Mouse (Mus musculus) cerebellum, adult (tissue): ENCODE results near the gene Tcp10b.
"Not testable (repeated sequence)": the region's sequence is repeated elsewhere in the genome, so short reads cannot be mapped to it uniquely, and the experiment has no call there.

Experiments
- ATAC-seq: cut with Nextera tagmentation; 2 replicates; pipeline ENCODE4 v1.9.2; 2017; ENCODE audit warnings: mild to moderate bottlenecking, moderate library complexity, mixed read lengths; ENCODE audit not compliant: insufficient number of reproducible peaks, low FRiP score, low TSS enrichment

Gene Tcp10b

DNA sequence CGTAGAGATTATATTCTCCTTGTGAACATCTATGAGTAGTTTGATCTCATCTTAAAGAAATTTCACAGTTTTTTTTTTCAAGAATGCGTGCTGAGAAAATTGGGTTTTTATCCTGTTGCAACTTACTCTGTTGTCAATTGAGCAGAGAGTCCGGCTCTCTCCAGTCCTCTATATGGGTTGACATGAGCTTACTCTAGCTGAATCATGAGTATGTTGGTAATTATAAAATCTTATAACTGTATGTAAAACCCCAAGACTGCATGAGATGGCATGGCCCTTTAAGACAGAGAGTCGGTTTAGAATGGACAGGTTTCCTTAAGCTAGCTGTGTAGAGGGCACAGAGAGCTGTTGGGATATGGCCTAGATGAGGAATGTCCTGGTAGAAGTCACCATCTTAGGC is at the start of gene Tcp10b:
TSS of gene Tcp10b (plus strand) at position 301 of the 400 bp plus-strand sequence.
- not testable (repeated sequence) for ATAC-seq

- ATAC-seq = no peak
Measured at GRCm38 (mm10) chr17:13013316-13013715, 47.6 kb upstream of the Tcp10b start.

DNA sequence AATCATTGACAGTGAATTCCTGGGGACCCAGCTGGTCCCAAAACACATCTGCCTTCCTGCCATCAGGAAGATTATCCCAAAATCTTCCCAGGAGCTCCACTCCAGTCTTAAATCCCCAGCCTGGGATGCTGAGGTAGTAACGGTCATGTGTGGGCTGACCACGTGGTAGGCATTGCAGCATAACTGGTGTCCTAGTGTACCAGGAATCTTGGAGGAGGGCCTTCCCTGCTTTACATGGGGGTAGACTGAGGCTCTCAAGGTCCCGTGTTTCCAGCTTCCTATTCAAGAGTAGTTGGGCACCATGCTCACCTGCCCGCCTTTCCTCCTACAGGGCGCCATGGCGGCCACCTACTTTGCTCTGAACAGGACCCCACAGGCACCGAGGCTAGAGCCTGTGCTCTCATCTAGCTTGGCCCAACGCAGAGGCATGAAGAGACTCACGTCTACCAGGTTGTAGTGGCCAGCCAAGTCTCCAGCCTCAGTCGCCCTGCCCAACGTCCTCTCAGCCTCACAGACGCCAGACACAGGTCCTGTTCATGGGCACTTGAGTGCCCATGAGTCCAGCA is 24.2 kb upstream of the Tcp10b start:
- 0 out of 2 replicates have a peak, but pooled peaks have one; percentile 45 for ATAC-seq

DNA sequence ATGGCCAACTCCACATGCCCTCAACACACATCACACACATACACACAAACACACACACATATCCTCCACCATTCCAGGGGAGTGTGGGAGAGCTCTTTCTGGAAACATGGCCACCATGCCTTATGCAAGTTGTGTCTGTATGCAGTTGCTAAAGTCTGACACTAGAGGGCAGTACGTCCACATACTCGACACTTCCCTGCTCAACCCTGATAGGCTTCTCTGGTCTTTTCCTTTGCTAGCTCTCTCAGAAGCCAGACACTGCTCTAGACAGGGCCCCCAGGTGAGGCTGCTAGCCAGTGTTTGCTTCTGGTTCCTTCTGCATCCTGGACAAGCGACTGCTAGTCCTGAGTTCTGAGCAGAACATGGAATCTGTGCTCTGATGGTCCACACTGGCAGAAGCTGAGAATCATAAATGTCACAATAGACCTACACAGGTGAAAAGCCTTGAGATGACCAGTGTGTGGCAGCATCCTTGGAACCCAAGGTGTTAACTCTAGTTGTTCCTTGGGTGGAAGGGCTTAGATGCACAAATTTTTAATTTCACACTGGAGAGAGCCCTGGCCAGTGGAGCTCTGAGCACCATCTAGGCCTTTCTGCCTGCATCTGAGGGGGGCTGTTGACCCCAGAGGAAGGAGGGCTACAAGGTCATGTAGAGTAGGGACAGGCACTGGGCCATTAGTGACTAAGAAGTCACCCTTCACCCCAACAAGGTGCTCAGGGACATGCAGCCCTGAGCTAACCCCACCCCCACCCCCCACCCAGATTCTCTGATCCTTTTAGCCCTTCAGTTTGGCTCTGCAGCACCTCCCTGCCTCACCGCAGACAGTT is 16.8 kb upstream of the Tcp10b start:
- ATAC-seq = peak; percentile 41

DNA sequence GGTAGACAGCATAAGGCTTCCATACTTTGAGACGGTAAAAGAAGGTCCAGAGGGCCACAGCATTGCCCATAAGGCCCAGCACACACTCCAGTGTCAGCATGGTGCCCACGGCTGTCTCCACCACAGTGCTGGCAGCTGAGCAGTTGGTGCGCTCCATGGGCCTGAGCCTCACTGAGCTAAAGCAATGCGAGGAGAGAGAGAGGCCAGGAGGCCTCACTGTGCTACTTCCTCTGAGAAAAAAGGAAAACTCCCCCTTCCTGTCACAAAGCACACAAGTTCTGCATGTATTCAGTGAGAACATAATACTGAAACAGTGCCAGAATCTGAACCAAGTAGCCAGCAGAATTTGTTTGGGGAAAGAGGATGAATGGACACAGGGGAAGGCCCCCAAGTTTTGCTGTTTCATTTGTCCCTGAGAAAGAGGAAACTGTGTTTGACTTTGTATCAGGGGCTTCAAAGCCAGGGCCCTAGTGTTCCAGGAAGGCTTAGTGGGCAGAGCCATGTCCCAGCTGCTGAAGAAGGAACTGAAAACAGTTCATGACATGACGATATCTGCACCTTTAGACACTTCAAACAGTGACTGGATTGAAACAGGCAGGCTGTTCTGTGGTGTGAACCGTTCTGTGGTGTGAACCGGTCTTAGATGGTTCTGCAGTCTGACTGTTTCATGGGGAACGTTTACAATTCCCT is 8.6 kb upstream of the Tcp10b start, which contains the start of gene Gpr31b:
TSS of gene Gpr31b (minus strand) at position 173 of the 690 bp plus-strand sequence.
- ATAC-seq = not testable (repeated sequence)

- ATAC-seq = not testable (repeated sequence)
Measured at GRCm38 (mm10) chr17:13062882-13063281, 2.0 kb downstream of the Tcp10b start.

GRCm38 (mm10) chr17:13067864-13068385 is 7.0 kb downstream of the Tcp10b start:
- ATAC-seq = not testable (repeated sequence)

- ATAC-seq = not testable (repeated sequence)
Measured at GRCm38 (mm10) chr17:13069227-13069626, 8.3 kb downstream of the Tcp10b start.

GRCm38 (mm10) chr17:13091510-13091909 is 30.6 kb downstream of the Tcp10b start:
- ATAC-seq = not testable (repeated sequence)

DNA sequence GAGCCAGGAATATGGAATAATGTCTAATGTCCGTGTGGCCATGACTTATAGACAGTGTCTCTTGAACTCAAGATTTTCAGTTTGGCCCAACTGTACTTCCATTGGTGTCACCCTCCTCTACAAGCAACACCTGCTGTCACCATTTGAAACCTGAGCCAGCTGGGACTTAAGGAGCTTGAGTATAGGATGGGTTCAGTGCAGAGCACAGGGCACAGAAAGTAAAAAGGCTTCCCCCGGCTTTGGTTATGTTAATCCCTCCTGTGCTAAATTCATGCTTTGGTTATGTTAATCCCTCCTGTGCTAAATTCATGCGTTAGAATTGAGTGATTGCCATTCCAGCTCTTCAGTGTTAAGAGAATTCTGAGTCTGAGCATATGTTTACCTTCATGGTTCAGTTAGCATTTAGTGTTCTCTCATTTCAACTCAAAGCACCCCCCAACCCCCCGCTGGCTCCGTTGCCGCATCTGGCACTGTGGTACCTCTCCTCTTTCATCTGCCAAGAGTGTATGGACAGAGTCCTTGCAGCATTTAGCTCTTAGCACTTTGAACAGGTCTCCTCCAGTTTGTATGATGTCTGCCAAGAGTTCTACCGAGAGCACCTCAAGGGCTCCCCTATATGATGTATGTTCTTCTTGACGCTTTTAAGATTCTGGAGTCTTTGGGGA is 31.3 kb downstream of the Tcp10b start:
- not testable (repeated sequence) for ATAC-seq

GRCm38 (mm10) chr17:13092960-13093359 is 32.1 kb downstream of the Tcp10b start:
- not testable (repeated sequence) for ATAC-seq

- ATAC-seq = peak; percentile 60; the same call in 1 of the 2 replicates
Measured at GRCm38 (mm10) chr17:13106563-13106962, 45.7 kb downstream of the Tcp10b start.

DNA sequence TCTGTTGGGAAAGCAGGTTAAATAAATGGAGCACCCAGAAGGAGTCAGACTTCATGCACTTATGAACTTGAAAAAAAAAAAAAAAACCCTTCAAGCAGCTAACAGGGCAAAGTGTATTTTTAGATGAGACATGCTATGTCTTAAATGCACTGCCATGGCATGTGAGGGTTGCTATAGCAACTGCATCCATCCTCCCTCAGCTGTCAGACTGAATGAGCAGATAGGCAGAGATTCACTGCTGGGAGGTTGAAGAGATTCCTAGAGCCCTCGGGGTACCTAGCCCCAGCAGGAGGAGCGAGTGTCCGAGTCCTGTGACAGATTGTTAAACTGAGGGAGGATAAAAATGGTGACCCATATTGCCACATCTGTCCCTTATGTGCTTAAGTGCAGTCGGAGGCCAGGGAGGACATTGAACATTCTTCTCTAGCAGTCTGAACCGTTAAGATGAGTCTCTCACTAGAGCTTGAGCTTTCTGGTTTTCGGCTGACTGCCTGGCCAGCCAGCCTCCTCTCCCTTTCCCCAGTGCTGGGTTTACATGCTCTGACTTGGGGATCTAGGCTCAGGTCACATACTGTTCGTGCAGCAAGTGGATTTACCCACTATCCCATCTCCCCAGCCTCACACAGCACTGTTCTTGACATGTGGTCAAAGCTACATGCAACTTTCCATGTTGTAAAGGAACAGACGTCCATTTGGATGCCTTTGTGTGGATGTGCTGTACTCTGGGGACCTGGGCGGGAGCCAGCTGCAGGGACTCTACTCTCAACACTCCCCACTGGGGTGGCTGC is 51.8 kb downstream of the Tcp10b start:
- not testable (repeated sequence) for ATAC-seq

GRCm38 (mm10) chr17:13123308-13124038 is 62.6 kb downstream of the Tcp10b start:
- not testable (repeated sequence) for ATAC-seq

- not testable (repeated sequence) for ATAC-seq
Measured at GRCm38 (mm10) chr17:13124241-13124640, 63.3 kb downstream of the Tcp10b start.

DNA sequence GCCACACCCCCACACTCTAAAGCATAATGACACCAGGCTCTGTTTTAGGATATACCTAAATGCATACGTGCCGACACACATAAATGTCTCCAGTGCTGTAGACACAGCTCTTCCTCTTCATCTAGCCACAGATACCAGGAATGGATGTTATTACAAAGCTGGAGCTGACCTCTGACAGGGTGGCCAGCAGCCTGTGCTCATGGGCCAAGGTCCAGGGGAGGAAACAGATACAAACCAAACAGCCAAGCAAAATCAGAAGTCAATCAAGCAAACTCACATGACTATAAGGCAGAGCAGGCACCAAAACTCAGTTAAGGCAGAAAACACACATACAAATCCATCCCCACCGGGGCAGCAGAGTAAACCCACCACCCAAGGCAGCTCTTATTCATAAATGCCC is 68.4 kb downstream of the Tcp10b start:
- ATAC-seq = not testable (repeated sequence)

- not testable (repeated sequence) for ATAC-seq
Measured at GRCm38 (mm10) chr17:13129737-13130465, 69.0 kb downstream of the Tcp10b start.

GRCm38 (mm10) chr17:13131710-13132109 is 70.8 kb downstream of the Tcp10b start, which contains the start of gene Unc93a:
Gene Unc93a, minus strand, starts transcription at chr17:13131810.
- not testable (repeated sequence) for ATAC-seq
